Mouse (Mus musculus) erythroid progenitor cell, adult 5-6 weeks (primary cell): ENCODE measurements around the gene Hsp90aa1. TPM values are rescaled to one million over a fixed set of nuclear protein-coding genes. Genes with fewer than 3 reads are reported as not detected.
"Not testable (repeated sequence)": the region's sequence is repeated elsewhere in the genome, so short reads cannot be mapped to it uniquely, and the experiment has no call there.

ENCODE experiments used
- ATAC-seq: replicated peaks from 2 replicates; pipeline ENCODE4 v1.8.0; 2016; ENCODE audit warnings: moderate number of reproducible peaks, mild to moderate bottlenecking, moderate TSS enrichment, inconsistent platforms; ENCODE audit not compliant: poor library complexity, low FRiP score, severe bottlenecking
- total RNA-seq, 2 experiments: library from RNA; stranded (forward) in 1 of 2; stranded (reverse) in 1 of 2; fragments of 150-400 nt in 1 of 2; fragments of 186-747, 209-891 nt in 1 of 2; gene quantifications; 2 replicates each; pipeline versions ENCODE4 v1.2.3 to v1.2.4; 2015 to 2017; ENCODE audit warnings: low replicate concordance in 2 of 2

Gene Hsp90aa1
- total RNA-seq, 2 experiments from 2014 or later = 340 to 616 TPM

- ATAC-seq = no peak
Measured at GRCm38 (mm10) chr12:110700730-110701129, 1.8 kb downstream of the Hsp90aa1 start.

- ATAC-seq = no peak
Measured at GRCm38 (mm10) chr12:110699171-110699547, 3.4 kb downstream of the Hsp90aa1 start.

- peak; percentile 2; the same call in 1 of the 2 replicates for ATAC-seq
Measured at GRCm38 (mm10) chr12:110698523-110699170, 3.9 kb downstream of the Hsp90aa1 start.

- no peak for ATAC-seq
Measured at GRCm38 (mm10) chr12:110698080-110698479, 4.4 kb downstream of the Hsp90aa1 start.

- no peak for ATAC-seq
Measured at GRCm38 (mm10) chr12:110697457-110697856, 5.1 kb downstream of the Hsp90aa1 start.

- no peak for ATAC-seq
Measured at GRCm38 (mm10) chr12:110696975-110697400, 5.5 kb downstream of the Hsp90aa1 start.

GRCm38 (mm10) chr12:110696173-110696974 is 6.2 kb downstream of the Hsp90aa1 start:
- ATAC-seq = peak; percentile 77

GRCm38 (mm10) chr12:110695676-110696171 is 6.8 kb downstream of the Hsp90aa1 start:
- peak; percentile 40 for ATAC-seq

- ATAC-seq = not testable (repeated sequence)
Measured at GRCm38 (mm10) chr12:110693378-110693777, 9.2 kb downstream of the Hsp90aa1 start.

GRCm38 (mm10) chr12:110689919-110690643 is 12.4 kb downstream of the Hsp90aa1 start:
- ATAC-seq = no peak

GRCm38 (mm10) chr12:110688921-110689320 is 13.6 kb downstream of the Hsp90aa1 start:
- not testable (repeated sequence) for ATAC-seq

- no peak for ATAC-seq
Measured at GRCm38 (mm10) chr12:110687894-110688734, 14.4 kb downstream of the Hsp90aa1 start.

- no peak for ATAC-seq
Measured at GRCm38 (mm10) chr12:110683580-110683979, 18.9 kb downstream of the Hsp90aa1 start.

GRCm38 (mm10) chr12:110682561-110683299 is 19.8 kb downstream of the Hsp90aa1 start, which contains the start of gene 1700001K19Rik:
Gene 1700001K19Rik (minus strand): TSS chr12:110682619.
- ATAC-seq = no peak

GRCm38 (mm10) chr12:110681878-110682277 is 20.6 kb downstream of the Hsp90aa1 start:
- ATAC-seq = no peak

- no peak for ATAC-seq
Measured at GRCm38 (mm10) chr12:110681191-110681590, 21.3 kb downstream of the Hsp90aa1 start.

GRCm38 (mm10) chr12:110674243-110674642 is 28.3 kb downstream of the Hsp90aa1 start:
- no peak for ATAC-seq

GRCm38 (mm10) chr12:110667466-110668077 is 35.0 kb downstream of the Hsp90aa1 start:
- ATAC-seq = no peak
